Mouse (Mus musculus) liver, embryonic 16.5 days (tissue): Measurements from ENCODE around the gene G430095P16Rik. TPM values are rescaled to one million over a fixed set of nuclear protein-coding genes. Genes with fewer than 3 reads are reported as not detected.
A peak's percentile ranks its signal among the peaks of the same experiment; 100 is the strongest.

ENCODE experiments used
- ATAC-seq: fragments of 200-750 bp; cut with Nextera tagmentation; 2 replicates; pipeline ENCODE4 v1.8.0; 2017; ENCODE audit warnings: low read depth, mild to moderate bottlenecking, moderate number of reproducible peaks, moderate library complexity
- H3K27ac ChIP-seq: fragments of 300-500 bp; sonication (generic); 2 replicates; pipeline ENCODE4 v1.5.1; 2014; ENCODE audit warnings: mild to moderate bottlenecking, low read length
- H3K27me3 ChIP-seq: fragments of 300-500 bp; sonication (generic); 2 replicates; pipeline ENCODE4 v1.6.1; 2014; ENCODE audit warnings: low read depth, low read length, mixed read lengths; ENCODE audit not compliant: control insufficient read depth, insufficient read depth
- H3K36me3 ChIP-seq: fragments of 300-500 bp; sonication (generic); 2 replicates; pipeline ENCODE4 v1.6.1; 2014; ENCODE audit warnings: mild to moderate bottlenecking; ENCODE audit not compliant: control insufficient read depth, insufficient read depth
- H3K4me1 ChIP-seq: fragments of 300-500 bp; sonication (generic); 2 replicates; pipeline ENCODE4 v1.6.1; 2014; ENCODE audit warnings: low read depth, low read length, mixed read lengths; ENCODE audit not compliant: control insufficient read depth
- H3K4me2 ChIP-seq: fragments of 300-500 bp; sonication (generic); 2 replicates; pipeline ENCODE4 v1.6.1; 2014; ENCODE audit warnings: low read depth, low read length, mixed read lengths
- H3K4me3 ChIP-seq: fragments of 300-500 bp; sonication (generic); 2 replicates; pipeline ENCODE4 v1.5.1; 2014; ENCODE audit warnings: low read depth, mild to moderate bottlenecking, low read length
- H3K9ac ChIP-seq: fragments of 300-500 bp; sonication (generic); 2 replicates; pipeline ENCODE4 v1.6.1; 2014; ENCODE audit warnings: low read depth, low read length
- H3K9me3 ChIP-seq: fragments of 300-500 bp; sonication (generic); replicated peaks from 2 replicates; pipeline ENCODE4 v1.6.1; 2016; ENCODE audit warnings: low read length; ENCODE audit not compliant: control insufficient read depth
- WGBS: fragments of 180-500 bp; shearing (Covaris S2); extraction: QIAGEN DNeasy Blood & Tissue Kit; methylation state at CpG from one replicate; pipeline ENCODE4 v1.1.7; 2014; ENCODE audit not compliant: insufficient replicate concordance; 5-methylcytosine and 5-hydroxymethylcytosine counted together
- polyA plus RNA-seq: library from polyadenylated mRNA; unstranded; fragments of >200 nt; fragmentation: Nextera tagmentation; extraction: Ambion mirVana; gene quantifications from 2 replicates; pipeline ENCODE4 v1.2.1, GENCODE M21; 2015

G430095P16Rik gene
- polyA plus RNA-seq, 1 experiment from 2014 or later: 7.0 TPM

GRCm38 (mm10) chr8:84742171-84743053, 19.6 kb downstream of the G430095P16Rik start:
- WGBS: 57% methylated on average over 32 of the region's 32 CpGs
- no peak overlapping the region for H3K4me2 ChIP-seq
- no peak for ATAC-seq
- H3K27me3 ChIP-seq: peaks cover 15% of the 10 kb centered on the region
- no peak overlapping the region for H3K9ac ChIP-seq
- H3K27ac ChIP-seq: no peak overlapping the region
- H3K36me3 ChIP-seq: no peaks in the 10 kb centered on the region
- H3K9me3 ChIP-seq: no peaks in the 10 kb centered on the region
- no peak overlapping the region for H3K4me3 ChIP-seq
- peaks cover 41% of the 10 kb centered on the region for H3K4me1 ChIP-seq

DNA sequence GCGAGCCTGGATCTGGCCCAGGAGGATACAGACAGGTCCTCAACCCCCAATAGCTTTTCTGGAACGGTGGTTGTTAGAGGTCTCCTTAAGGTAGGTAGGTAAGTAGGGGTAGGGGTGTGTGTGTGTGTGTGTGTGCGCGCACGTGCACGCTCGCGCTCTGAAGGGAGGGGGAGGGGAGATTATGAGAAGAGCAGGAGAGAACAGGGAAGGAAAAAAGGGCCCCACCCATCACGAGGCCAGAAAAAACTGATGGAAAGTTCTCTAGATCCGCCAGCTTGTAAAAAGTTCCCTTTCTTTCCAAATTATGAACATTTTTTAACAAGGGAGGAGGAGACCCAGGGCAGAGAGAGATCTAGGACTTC, 20.2 kb downstream of the G430095P16Rik start:
- no peak overlapping the region for H3K4me2 ChIP-seq
- H3K9me3 ChIP-seq: no peaks in the 10 kb centered on the region
- H3K4me3 ChIP-seq: no peak overlapping the region
- ATAC-seq: 0 out of 2 replicates have a peak, but pooled peaks have one; percentile 5
- peaks cover 15% of the 10 kb centered on the region for H3K27me3 ChIP-seq
- H3K27ac ChIP-seq: no peak overlapping the region
- H3K36me3 ChIP-seq: no peaks in the 10 kb centered on the region
- peaks cover 35% of the 10 kb centered on the region for H3K4me1 ChIP-seq
- H3K9ac ChIP-seq: no peak overlapping the region
- WGBS: 43% methylated on average over 10 of the region's 10 CpGs

GRCm38 (mm10) chr8:84743517-84744420, 21.0 kb downstream of the G430095P16Rik start:
- Histone ChIP-seq H3K4me1 (peaks cover 31% of the 10 kb centered on the region), H3K4me2 (no peak overlapping the region), H3K9me3 (no peaks in the 10 kb centered on the region), H3K4me3 (no peak overlapping the region), H3K9ac (no peak overlapping the region), H3K27ac (no peak overlapping the region), H3K27me3 (peaks cover 14% of the 10 kb centered on the region), H3K36me3 (no peaks in the 10 kb centered on the region)
- WGBS: 32% methylated on average over 15 of the region's 17 CpGs
- ATAC-seq: peak; percentile 54

DNA sequence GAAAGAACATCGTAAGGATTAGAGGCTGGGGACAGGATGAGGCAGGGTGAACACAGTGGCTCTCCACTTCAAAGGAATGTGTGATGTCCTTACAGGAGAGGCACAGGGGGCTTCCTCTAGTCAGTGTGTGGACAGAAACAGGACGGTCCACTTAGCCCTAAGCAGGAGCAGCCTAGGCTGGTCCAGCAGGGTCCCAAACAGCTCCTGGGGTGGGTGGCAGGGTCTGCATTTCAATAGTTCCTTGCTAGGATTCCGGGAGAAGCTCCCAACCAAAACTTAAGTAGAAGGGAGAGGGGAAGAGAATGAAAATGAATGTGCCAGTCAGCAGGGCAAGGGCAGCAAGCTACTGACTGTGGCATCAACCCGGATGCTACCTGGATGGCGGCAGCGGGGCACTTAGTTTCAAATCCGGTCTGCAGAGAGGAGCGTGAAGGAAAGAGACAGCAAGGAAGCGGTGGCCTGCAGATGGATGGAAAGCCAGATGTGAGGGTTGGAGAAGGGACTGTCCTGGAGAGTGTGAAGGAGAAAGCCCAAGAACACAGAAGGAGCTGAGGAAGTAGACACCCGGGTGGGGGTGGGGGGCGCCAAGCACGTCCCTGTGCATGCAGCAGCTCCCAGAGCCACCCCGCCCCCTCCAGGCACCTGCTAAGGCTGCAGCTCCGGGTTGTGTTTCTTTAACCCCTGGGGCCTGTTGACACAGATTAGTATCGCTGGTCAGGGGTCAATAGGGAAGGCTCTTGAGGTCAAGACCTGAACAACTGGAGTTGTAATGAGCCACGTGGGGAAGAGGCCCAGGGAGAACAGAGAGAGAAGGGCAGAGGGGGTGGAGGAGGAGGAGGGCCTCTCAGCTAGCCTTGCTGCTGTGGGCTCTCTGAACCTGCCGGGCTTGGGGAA, 22.5 kb downstream of the G430095P16Rik start:
- Histone ChIP-seq H3K4me2 (no peak overlapping the region), H3K36me3 (no peaks in the 10 kb centered on the region), H3K4me1 (peaks cover 31% of the 10 kb centered on the region)

GRCm38 (mm10) chr8:84749519-84749918, 26.7 kb downstream of the G430095P16Rik start:
- Histone ChIP-seq H3K4me2 (no peak overlapping the region), H3K4me3 (no peak overlapping the region), H3K9me3 (no peaks in the 10 kb centered on the region), H3K27ac (no peak overlapping the region), H3K27me3 (no peaks in the 10 kb centered on the region; the same call in 1 of the 2 replicates), H3K4me1 (peaks cover 7% of the 10 kb centered on the region), H3K9ac (no peak overlapping the region), H3K36me3 (no peaks in the 10 kb centered on the region)
- no peak for ATAC-seq
- WGBS: 78% methylated on average over 16 of the region's 16 CpGs

More for the DNA sequence above, 22.5 kb downstream of the G430095P16Rik start:
- 17% methylated on average over 17 of the region's 17 CpGs for WGBS
- Histone ChIP-seq H3K27me3 (peaks cover 9% of the 10 kb centered on the region), H3K9ac (no peak overlapping the region), H3K9me3 (no peaks in the 10 kb centered on the region), H3K4me3 (no peak overlapping the region), H3K27ac (no peak overlapping the region)
- ATAC-seq: peak; percentile 62

GRCm38 (mm10) chr8:84752734-84753582, 30.2 kb downstream of the G430095P16Rik start:
- Histone ChIP-seq H3K9me3 (no peaks in the 10 kb centered on the region), H3K4me2 (no peak overlapping the region), H3K4me1 (no peaks in the 10 kb centered on the region), H3K27me3 (no peaks in the 10 kb centered on the region; the same call in 1 of the 2 replicates), H3K36me3 (no peaks in the 10 kb centered on the region), H3K27ac (no peak overlapping the region), H3K4me3 (no peak overlapping the region), H3K9ac (no peak overlapping the region)
- 50% methylated on average over 6 of the region's 6 CpGs for WGBS
- peak; percentile 27; the same call in 1 of the 2 replicates for ATAC-seq

- no peak overlapping the region for H3K9ac ChIP-seq
- no peaks in the 10 kb centered on the region for H3K9me3 ChIP-seq
- WGBS: 68% methylated on average over 5 of the region's 5 CpGs
- H3K4me1 ChIP-seq: no peaks in the 10 kb centered on the region
- H3K27ac ChIP-seq: no peak overlapping the region
- no peak for ATAC-seq
- H3K36me3 ChIP-seq: no peaks in the 10 kb centered on the region
- H3K27me3 ChIP-seq: no peaks in the 10 kb centered on the region
- H3K4me3 ChIP-seq: no peak overlapping the region
- no peak overlapping the region for H3K4me2 ChIP-seq
Measured at GRCm38 (mm10) chr8:84757501-84757900, 34.7 kb downstream of the G430095P16Rik start.

DNA sequence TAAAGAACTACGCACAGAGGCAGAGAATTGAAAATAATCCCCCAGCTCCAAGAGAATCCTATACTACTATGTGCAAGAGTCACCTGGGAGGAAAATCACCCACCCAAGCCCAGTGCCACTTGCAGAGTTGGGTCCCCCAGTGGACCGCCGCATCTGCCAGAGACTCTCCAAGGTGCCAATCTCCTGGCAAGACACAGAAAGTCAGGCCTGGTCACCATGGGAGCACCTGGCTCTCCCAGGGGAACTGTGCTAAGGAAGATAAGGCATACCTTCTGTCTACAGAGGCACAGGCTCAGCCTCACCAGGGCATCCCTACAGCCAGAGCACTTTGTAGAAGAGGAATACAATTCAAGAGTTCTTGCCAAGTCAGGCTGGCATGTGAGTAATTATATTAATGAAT, 35.5 kb downstream of the G430095P16Rik start:
- no peak overlapping the region for H3K27ac ChIP-seq
- no peak overlapping the region for H3K4me3 ChIP-seq
- H3K9me3 ChIP-seq: no peaks in the 10 kb centered on the region
- no peak overlapping the region for H3K4me2 ChIP-seq
- no peak overlapping the region for H3K9ac ChIP-seq
- no peak for ATAC-seq
- no peaks in the 10 kb centered on the region for H3K27me3 ChIP-seq
- H3K4me1 ChIP-seq: no peaks in the 10 kb centered on the region
- WGBS: 86% methylated on average over 3 of the region's 3 CpGs
- H3K36me3 ChIP-seq: no peaks in the 10 kb centered on the region
